8 mouse cellular contexts compared by ENCODE assay signal in the genomic region with DNA sequence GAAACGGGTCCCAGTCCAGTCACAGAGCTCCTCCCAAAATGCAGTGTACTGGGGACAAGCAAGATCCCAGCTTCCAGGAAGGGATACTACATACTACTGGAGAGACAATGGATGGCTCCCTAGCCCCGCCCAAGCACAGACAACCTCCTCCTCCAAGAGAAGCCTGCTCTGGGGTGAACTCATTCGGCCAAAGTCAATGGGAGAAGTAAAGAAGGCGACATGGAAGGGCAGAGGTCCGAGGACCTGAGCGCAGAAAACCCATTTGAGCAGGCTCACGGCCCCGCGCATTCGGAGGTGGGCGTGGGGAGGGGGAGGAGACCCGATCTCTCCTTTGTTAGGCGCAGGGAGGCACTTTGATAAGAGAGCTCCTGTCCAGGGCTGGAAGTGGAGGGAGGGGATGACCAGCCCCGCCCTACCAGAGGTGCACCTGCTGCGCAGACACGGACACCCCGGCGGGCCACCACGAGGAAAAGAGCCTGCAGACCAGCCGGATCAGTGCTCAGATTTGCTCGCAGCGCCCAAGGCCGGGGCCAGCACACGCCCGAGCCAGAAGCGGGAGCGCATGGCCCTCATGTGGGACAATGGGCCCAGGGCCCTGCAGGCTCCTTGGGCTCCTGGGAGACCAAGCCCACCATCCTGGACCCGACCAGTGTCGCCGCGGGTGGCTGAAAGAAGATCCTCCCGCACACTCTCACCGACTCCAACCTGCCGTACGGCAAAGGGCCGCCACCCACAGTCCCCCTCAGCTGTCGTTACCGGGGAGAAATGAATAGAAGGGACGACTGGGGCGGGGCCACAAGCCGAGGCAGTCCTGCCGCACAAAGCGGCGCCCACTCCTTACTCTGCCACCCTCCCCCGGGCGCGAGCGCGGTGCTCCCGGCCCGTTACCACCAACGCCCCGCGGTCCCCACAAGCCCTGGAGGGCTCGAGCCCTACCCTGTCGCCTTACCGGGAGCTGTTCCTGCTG. TPM values are rescaled to one million over a fixed set of nuclear protein-coding genes. Genes with fewer than 3 reads are reported as not detected.
A peak's percentile ranks its signal among the peaks of the same experiment; 100 is the strongest.
DNase-seq lines count a peak whose midpoint lies in the region; ATAC-seq and TF ChIP-seq lines count a peak whose summit lies in the region.

No protein-coding gene starts in this region.

- H3K9ac ChIP-seq in intestine, embryonic 14.5 days (ENCODE audit: low read length): peak overlapping the region; percentile 98
- peak overlapping the region; percentile 99 for H3K9ac ChIP-seq in liver, embryonic 13.5 days

- H3K4me1 ChIP-seq in cortical plate, adult 2 months (ENCODE audit: control insufficient read depth, insufficient read depth, low read length): peaks cover 15% of the 10 kb centered on the region
- H3K4me1 ChIP-seq in intestine, embryonic 14.5 days (replicated peaks; ENCODE audit: control insufficient read depth, insufficient read depth, low read length): peaks cover 38% of the 10 kb centered on the region
- H3K4me1 ChIP-seq in liver, embryonic 13.5 days (replicated peaks): peaks cover 52% of the 10 kb centered on the region

- WGBS in intestine, embryonic 14.5 days: under 1% methylated on average over 57 of the region's 57 CpGs
- under 1% methylated on average over 57 of the region's 57 CpGs for WGBS in liver, embryonic 13.5 days (ENCODE audit: insufficient replicate concordance)

- peak overlapping the region; percentile 87 for H3K4me3 ChIP-seq in cortical plate, adult 2 months (ENCODE audit: insufficient read depth, low read length)
- H3K4me3 ChIP-seq in intestine, embryonic 14.5 days (ENCODE audit: low read depth, low read length): peak overlapping the region; percentile 96
- H3K4me3 ChIP-seq in liver, embryonic 13.5 days (replicated peaks): peak overlapping the region; percentile 99

- no peaks in the 10 kb centered on the region for H3K36me3 ChIP-seq in intestine, embryonic 14.5 days (ENCODE audit: control insufficient read depth, insufficient read depth, low read length)
- peaks cover 3% of the 10 kb centered on the region for H3K36me3 ChIP-seq in liver, embryonic 13.5 days

- TF ChIP-seq POLR2A in cortical plate, adult 2 months (IDR thresholded peaks at IDR 0.05; ENCODE audit: extremely low read depth, insufficient read depth, low read length): no peak

- H3K27ac ChIP-seq in cortical plate, adult 2 months (ENCODE audit: insufficient read depth, low read length): peak overlapping the region; percentile 62
- H3K27ac ChIP-seq in intestine, embryonic 14.5 days (ENCODE audit: low read depth): peak overlapping the region; percentile 85
- peak overlapping the region; percentile 97 for H3K27ac ChIP-seq in liver, embryonic 13.5 days

- DNase-seq in spleen, adult 18-20 months: peak; percentile 27 to 53
- no peak for DNase-seq in spleen, adult 12 weeks (ENCODE audit: low spot score)
- DNase-seq in gastrocnemius, postnatal 25 days: peak; percentile 45
- peak; percentile 83 for DNase-seq in intestine, embryonic 14.5 days (ENCODE audit: low spot score)
- peak; percentile 58 for DNase-seq in liver, embryonic 13.5 days
- peak; percentile 68 for DNase-seq in testis, postnatal 14 days (ENCODE audit: low spot score)

- no peak for TF ChIP-seq CTCF in cortical plate, adult 2 months (IDR thresholded peaks at IDR 0.05; ENCODE audit: extremely low read depth, insufficient read depth, low read length)

- peak overlapping the region; percentile 92 for H3K4me2 ChIP-seq in intestine, embryonic 14.5 days (ENCODE audit: low read length)
- H3K4me2 ChIP-seq in liver, embryonic 13.5 days: peak overlapping the region; percentile 94

- H3K9me3 ChIP-seq in intestine, embryonic 14.5 days (ENCODE audit: control insufficient read depth, low read length): no peaks in the 10 kb centered on the region
- H3K9me3 ChIP-seq in liver, embryonic 13.5 days (replicated peaks): no peaks in the 10 kb centered on the region

- ATAC-seq in intestine, embryonic 14.5 days (replicated peaks; ENCODE audit: low FRiP score, low TSS enrichment, low read depth): peak; percentile 50
- peak; percentile 64 for ATAC-seq in liver, embryonic 13.5 days (ENCODE audit: low read depth)
- ATAC-seq in monocyte, adult 5-6 weeks (replicated peaks; ENCODE audit: insufficient number of reproducible peaks, low FRiP score, low TSS enrichment, poor library complexity, severe bottlenecking): 0 out of 2 replicates have a peak, but pooled peaks have one; percentile 0

- no peaks in the 10 kb centered on the region for H3K27me3 ChIP-seq in intestine, embryonic 14.5 days (replicated peaks; ENCODE audit: control insufficient read depth, insufficient read depth, low read length)
- H3K27me3 ChIP-seq in liver, embryonic 13.5 days: no peaks in the 10 kb centered on the region

RNA-seq across cellular contexts. Expression of a gene that starts 0.6 kb away (rescaled TPM):
- 206 and 211 TPM in 2 replicates for polyA plus RNA-seq in cortical plate, adult 2 months (2012; rRNA removed)
- 10 to 100 TPM; 36.9 to 41.2 TPM for total RNA-seq in gastrocnemius, postnatal 25 days (2021)
- 573 and 633 TPM in 2 replicates for polyA plus RNA-seq in intestine, embryonic 14.5 days (2014; fragmentation: Nextera tagmentation; extraction: Ambion mirVana)
- 292 and 314 TPM in 2 replicates for polyA plus RNA-seq in liver, embryonic 13.5 days (2015; fragmentation: Nextera tagmentation; extraction: Ambion mirVana)
- 230 to 253 TPM (median 234 TPM) in 3 replicates for total RNA-seq in monocyte, adult 5-6 weeks (2017)

RNA-seq across cellular contexts. Expression of a gene that starts 21.9 kb away (rescaled TPM):
- 85.5 and 85.8 TPM in 2 replicates for polyA plus RNA-seq in cortical plate, adult 2 months (2012; rRNA removed)
- total RNA-seq in gastrocnemius, postnatal 25 days (2021): 10 to 100 TPM in 1 of 2 experiments, 1 to 10 TPM in 1; 8.7 to 11.2 TPM
- polyA plus RNA-seq in intestine, embryonic 14.5 days (2014; fragmentation: Nextera tagmentation; extraction: Ambion mirVana): 115 and 133 TPM in 2 replicates
- polyA plus RNA-seq in liver, embryonic 13.5 days (2015; fragmentation: Nextera tagmentation; extraction: Ambion mirVana): 60.8 and 64.6 TPM in 2 replicates
- total RNA-seq in monocyte, adult 5-6 weeks (2017): 154 to 190 TPM (median 179 TPM) in 3 replicates

RNA-seq across cellular contexts. Expression of a gene that starts 22.5 kb away (rescaled TPM):
- polyA plus RNA-seq in cortical plate, adult 2 months (2012; rRNA removed): 329 and 331 TPM in 2 replicates
- total RNA-seq in gastrocnemius, postnatal 25 days (2021): 100 to 1,000 TPM; 119 to 122 TPM
- 891 and 947 TPM in 2 replicates for polyA plus RNA-seq in intestine, embryonic 14.5 days (2014; fragmentation: Nextera tagmentation; extraction: Ambion mirVana)
- 532 and 597 TPM in 2 replicates for polyA plus RNA-seq in liver, embryonic 13.5 days (2015; fragmentation: Nextera tagmentation; extraction: Ambion mirVana)
- total RNA-seq in monocyte, adult 5-6 weeks (2017): 356 to 417 TPM (median 357 TPM) in 3 replicates

RNA-seq across cellular contexts. Expression of a gene that starts 38.1 kb away (rescaled TPM):
- polyA plus RNA-seq in cortical plate, adult 2 months (2012; rRNA removed): 8.7 and 11.7 TPM in 2 replicates
- 1 to 10 TPM in 1 of 2 experiments, under 1 TPM in 1; 0.94 to 1.0 TPM for total RNA-seq in gastrocnemius, postnatal 25 days (2021)
- polyA plus RNA-seq in intestine, embryonic 14.5 days (2014; fragmentation: Nextera tagmentation; extraction: Ambion mirVana): 6.5 and 6.9 TPM in 2 replicates
- 3.2 and 3.7 TPM in 2 replicates for polyA plus RNA-seq in liver, embryonic 13.5 days (2015; fragmentation: Nextera tagmentation; extraction: Ambion mirVana)
- 23.8 to 24.6 TPM (median 24.2 TPM) in 3 replicates for total RNA-seq in monocyte, adult 5-6 weeks (2017)

RNA-seq across cellular contexts. Expression of a gene that starts 50.7 kb away (rescaled TPM):
- polyA plus RNA-seq in cortical plate, adult 2 months (2012; rRNA removed): 70.6 and 70.8 TPM in 2 replicates
- 10 to 100 TPM; 21.4 to 23.8 TPM for total RNA-seq in gastrocnemius, postnatal 25 days (2021)
- 192 TPM in 2 replicates for polyA plus RNA-seq in intestine, embryonic 14.5 days (2014; fragmentation: Nextera tagmentation; extraction: Ambion mirVana)
- polyA plus RNA-seq in liver, embryonic 13.5 days (2015; fragmentation: Nextera tagmentation; extraction: Ambion mirVana): 158 and 175 TPM in 2 replicates
- 44.3 to 90.7 TPM (median 75.8 TPM) in 3 replicates for total RNA-seq in monocyte, adult 5-6 weeks (2017)

Comparison
In these comparisons a context has a peak if more than half of its experiments do, and no peak if none do; other contexts are left out.
1. ATAC-seq: peak in every context shown above with its lines; median percentile 64 in liver, embryonic 13.5 days; 50 in intestine, embryonic 14.5 days; 0 in monocyte, adult 5-6 weeks.